Mouse (Mus musculus) embryonic facial prominence, embryonic 14.5 days (tissue): Measurements from ENCODE around the gene Hnrnpm. TPM values are rescaled to one million over a fixed set of nuclear protein-coding genes. Genes with fewer than 3 reads are reported as not detected.

Source experiments
- ATAC-seq: fragments of 200-750 bp; cut with Nextera tagmentation; 2 replicates; pipeline ENCODE4 v1.8.0; 2017; ENCODE audit warnings: low read depth, moderate number of reproducible peaks, moderate TSS enrichment
- DNase-seq: peaks from one replicate; pipeline ENCODE4 v3.0.0-alpha.2; 2015; ENCODE audit warnings: low spot score
- H3K27ac ChIP-seq: fragments of 300-500 bp; sonication (generic); replicated peaks from 2 replicates; pipeline ENCODE4 v1.5.1; 2014; ENCODE audit warnings: low read depth, mild to moderate bottlenecking, low read length, moderate library complexity
- H3K27me3 ChIP-seq: fragments of 300-500 bp; sonication (generic); replicated peaks from 2 replicates; pipeline ENCODE4 v1.6.1; 2014; ENCODE audit warnings: low read length; ENCODE audit not compliant: control insufficient read depth, insufficient read depth
- H3K36me3 ChIP-seq: fragments of 300-500 bp; sonication (generic); 2 replicates; pipeline ENCODE4 v1.6.1; 2014; ENCODE audit warnings: low read length, mixed read lengths; ENCODE audit not compliant: control insufficient read depth, insufficient read depth
- H3K4me1 ChIP-seq: fragments of 300-500 bp; sonication (generic); 2 replicates; pipeline ENCODE4 v1.6.1; 2014; ENCODE audit warnings: antibody characterized with exemption, low read length; ENCODE audit not compliant: control insufficient read depth, insufficient read depth
- H3K4me2 ChIP-seq: fragments of 300-500 bp; sonication (generic); 2 replicates; pipeline ENCODE4 v1.6.1; 2014; ENCODE audit warnings: low read depth, mild to moderate bottlenecking, low read length, moderate library complexity, mixed read lengths
- H3K4me3 ChIP-seq: fragments of 300-500 bp; sonication (generic); 2 replicates; pipeline ENCODE4 v1.5.1; 2014; ENCODE audit warnings: low read depth, mild to moderate bottlenecking, low read length
- H3K9ac ChIP-seq: fragments of 300-500 bp; sonication (generic); 2 replicates; pipeline ENCODE4 v1.6.1; 2014; ENCODE audit warnings: low read depth, mild to moderate bottlenecking, low read length, moderate library complexity, mixed read lengths
- H3K9me3 ChIP-seq: fragments of 300-500 bp; sonication (generic); 2 replicates; pipeline ENCODE4 v1.6.1; 2016; ENCODE audit warnings: low read length; ENCODE audit not compliant: control insufficient read depth
- WGBS: fragments of 180-500 bp; shearing (Covaris S2); extraction: QIAGEN DNeasy Blood & Tissue Kit; methylation state at CpG from one replicate; pipeline ENCODE4 v1.1.7; 2014; 5-methylcytosine and 5-hydroxymethylcytosine counted together
- polyA plus RNA-seq: library from polyadenylated mRNA; unstranded; fragments of >200 nt; fragmentation: Nextera tagmentation; extraction: Ambion mirVana; gene quantifications from 2 replicates; pipeline ENCODE4 v1.2.1, GENCODE M21; 2014

Hnrnpm gene
- polyA plus RNA-seq, 1 experiment from 2014 or later: 266 TPM

DNA sequence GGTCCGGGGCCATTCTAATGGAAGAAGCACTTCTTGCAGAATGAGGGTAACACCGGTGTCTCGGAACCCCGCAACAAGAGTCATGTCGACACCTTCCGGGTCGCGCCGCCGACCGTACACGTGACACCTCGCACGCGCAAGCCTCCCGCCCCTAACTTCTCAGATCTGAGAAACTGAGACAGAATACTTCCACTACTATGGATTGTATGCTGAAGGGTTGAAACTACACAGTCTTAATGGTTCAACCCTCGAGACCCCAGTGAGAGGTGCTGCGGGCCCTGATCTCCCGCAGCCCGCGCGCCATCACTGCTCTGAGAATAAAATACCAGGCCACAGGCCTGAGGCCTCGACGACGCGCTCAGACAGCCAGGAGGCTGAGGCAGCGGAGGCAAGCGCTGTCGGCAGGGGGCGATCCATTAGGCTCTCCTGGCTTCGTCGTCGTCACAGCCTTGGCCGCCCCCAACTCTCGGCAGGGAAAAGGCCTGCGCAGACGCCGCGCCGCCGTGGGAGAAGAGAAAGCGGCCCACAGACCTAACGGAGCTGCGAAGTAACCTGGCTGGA is 1.9 kb downstream of the Hnrnpm start:
- under 1% methylated on average over 37 of the region's 44 CpGs for WGBS
- Histone ChIP-seq H3K27me3 (no peaks in the 10 kb centered on the region), H3K27ac (peak overlapping the region; percentile 95), H3K4me2 (peak overlapping the region; percentile 69), H3K9me3 (no peaks in the 10 kb centered on the region), H3K9ac (peak overlapping the region; percentile 98), H3K4me1 (peaks cover 42% of the 10 kb centered on the region), H3K4me3 (peak overlapping the region; percentile 82), H3K36me3 (peaks cover 18% of the 10 kb centered on the region; the same call in 1 of the 2 replicates)
- ATAC-seq (peak; percentile 78), DNase-seq (peak; percentile 71)

GRCm38 (mm10) chr17:33681767-33682166 is 4.9 kb downstream of the Hnrnpm start:
- Histone ChIP-seq H3K9me3 (no peaks in the 10 kb centered on the region), H3K27ac (no peak overlapping the region), H3K4me2 (0 out of 2 replicates have a peak overlapping the region, but pooled peaks have one; percentile 1), H3K9ac (no peak overlapping the region), H3K4me3 (no peak overlapping the region), H3K36me3 (peaks cover 30% of the 10 kb centered on the region), H3K27me3 (no peaks in the 10 kb centered on the region), H3K4me1 (peaks cover 42% of the 10 kb centered on the region)
- no peak for ATAC-seq
- DNase-seq: no peak

GRCm38 (mm10) chr17:33678771-33679170 is 7.9 kb downstream of the Hnrnpm start:
- DNase-seq: no peak
- H3K27me3 ChIP-seq: no peaks in the 10 kb centered on the region
- no peak overlapping the region for H3K4me3 ChIP-seq
- ATAC-seq: no peak
- H3K9ac ChIP-seq: no peak overlapping the region
- no peak overlapping the region for H3K4me2 ChIP-seq
- H3K9me3 ChIP-seq: no peaks in the 10 kb centered on the region
- H3K4me1 ChIP-seq: peaks cover 37% of the 10 kb centered on the region
- peaks cover 50% of the 10 kb centered on the region for H3K36me3 ChIP-seq
- no peak overlapping the region for H3K27ac ChIP-seq

- Histone ChIP-seq H3K27ac (no peak overlapping the region), H3K36me3 (peaks cover 35% of the 10 kb centered on the region), H3K4me3 (no peak overlapping the region), H3K9me3 (no peaks in the 10 kb centered on the region), H3K27me3 (no peaks in the 10 kb centered on the region), H3K4me1 (peaks cover 10% of the 10 kb centered on the region; the same call in 1 of the 2 replicates), H3K4me2 (no peak overlapping the region), H3K9ac (no peak overlapping the region)
- ATAC-seq (no peak), DNase-seq (no peak)
- 94% methylated on average over 2 of the region's 2 CpGs for WGBS
Measured at GRCm38 (mm10) chr17:33676086-33676485, 10.6 kb downstream of the Hnrnpm start.

DNA sequence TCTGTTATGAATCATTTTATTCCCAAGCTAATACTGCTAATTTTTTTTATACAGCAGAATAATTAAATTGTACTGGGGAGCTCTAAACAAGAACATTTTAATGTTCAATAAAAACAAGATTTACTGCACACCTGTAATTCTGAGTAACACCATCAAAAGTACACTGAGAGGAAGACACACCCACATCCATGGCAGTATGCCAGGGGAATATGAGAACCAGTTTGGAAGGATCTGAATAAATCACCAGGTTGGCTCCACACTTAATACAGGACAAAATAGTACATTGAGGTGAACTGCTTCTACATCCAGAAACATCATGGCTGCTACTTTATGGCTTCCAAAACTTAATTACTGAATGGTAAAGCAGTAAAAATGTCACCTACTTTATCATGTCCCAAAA is 11.2 kb downstream of the Hnrnpm start:
- H3K4me2 ChIP-seq: no peak overlapping the region
- H3K4me3 ChIP-seq: no peak overlapping the region
- H3K4me1 ChIP-seq: peaks cover 6% of the 10 kb centered on the region; the same call in 1 of the 2 replicates
- no peaks in the 10 kb centered on the region for H3K9me3 ChIP-seq
- ATAC-seq (no peak), DNase-seq (peak; percentile 82)
- H3K27me3 ChIP-seq: no peaks in the 10 kb centered on the region
- H3K27ac ChIP-seq: no peak overlapping the region
- H3K9ac ChIP-seq: no peak overlapping the region
- peaks cover 36% of the 10 kb centered on the region for H3K36me3 ChIP-seq

DNA sequence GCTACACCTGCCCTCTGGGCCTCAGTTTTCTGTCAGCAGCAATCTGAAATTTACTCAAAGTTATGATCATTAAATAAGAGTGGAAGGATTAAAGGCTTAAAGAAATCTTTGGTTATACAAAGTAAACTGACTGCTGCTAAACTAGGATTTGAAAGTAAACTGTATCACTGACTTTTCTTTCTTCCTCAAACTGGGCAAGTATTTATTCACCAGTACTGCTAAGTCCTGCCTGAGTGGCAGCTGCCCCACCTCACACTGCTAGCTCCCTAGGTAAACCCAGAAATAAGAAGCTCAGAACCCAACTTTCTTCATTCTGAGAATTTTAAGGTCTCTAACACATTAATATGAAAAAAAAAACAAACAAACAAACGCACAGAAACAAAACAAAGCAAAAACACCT is 12.8 kb downstream of the Hnrnpm start:
- WGBS: 85% methylated on average over 1 of the region's 1 CpGs
- no peak for ATAC-seq

DNA sequence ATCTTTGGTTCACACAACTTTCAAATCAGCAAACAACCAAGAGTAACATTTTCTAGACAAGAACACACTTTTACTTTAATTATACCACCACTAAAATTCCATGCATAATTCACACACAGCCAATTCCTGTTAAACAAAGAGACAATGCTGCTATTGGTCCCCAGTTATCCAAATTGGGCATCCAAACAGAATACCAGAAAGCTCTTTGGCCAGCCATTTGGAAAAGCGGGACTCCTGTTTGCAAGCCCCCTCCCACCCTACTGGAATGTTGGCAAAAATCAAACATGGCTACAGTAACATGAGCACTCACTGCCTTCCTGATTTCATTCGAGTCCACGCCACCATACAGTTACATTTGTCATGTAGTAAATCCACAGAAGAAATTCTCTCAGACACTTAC is 17.0 kb downstream of the Hnrnpm start:
- H3K9ac ChIP-seq: no peak overlapping the region

More for the DNA sequence above, 12.8 kb downstream of the Hnrnpm start:
- Histone ChIP-seq H3K9me3 (no peaks in the 10 kb centered on the region), H3K4me3 (no peak overlapping the region), H3K27me3 (no peaks in the 10 kb centered on the region), H3K4me1 (peaks cover 6% of the 10 kb centered on the region; the same call in 1 of the 2 replicates), H3K27ac (no peak overlapping the region), H3K4me2 (no peak overlapping the region), H3K9ac (no peak overlapping the region), H3K36me3 (peaks cover 38% of the 10 kb centered on the region)
- DNase-seq: no peak

DNA sequence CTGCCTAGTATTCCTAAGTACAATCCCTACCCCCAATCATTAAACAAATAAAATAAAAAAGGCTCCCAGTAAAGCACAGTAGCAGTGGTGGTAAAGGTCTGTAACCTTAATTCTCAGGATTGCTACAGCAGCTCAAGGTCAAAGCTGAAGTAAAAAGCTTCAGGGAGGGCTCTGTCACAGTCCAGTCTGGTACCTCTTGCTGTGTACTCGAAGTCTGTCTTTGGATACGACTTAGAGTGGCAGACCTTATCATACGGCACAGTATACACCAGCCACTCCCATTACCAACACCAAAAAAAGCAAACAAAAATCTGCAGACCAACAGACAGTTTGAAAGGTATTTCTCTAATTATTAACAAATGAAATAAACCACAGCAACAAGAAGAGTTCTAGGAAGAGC is 19.8 kb downstream of the Hnrnpm start:
- 84% methylated on average over 3 of the region's 3 CpGs for WGBS
- Histone ChIP-seq H3K4me1 (0 out of 2 replicates have a peak, but pooled peaks cover 2% of the 10 kb centered on the region), H3K27me3 (no peaks in the 10 kb centered on the region), H3K27ac (no peak overlapping the region), H3K4me3 (no peak overlapping the region), H3K36me3 (peaks cover 73% of the 10 kb centered on the region), H3K9me3 (no peaks in the 10 kb centered on the region), H3K9ac (no peak overlapping the region), H3K4me2 (no peak overlapping the region)
- DNase-seq (no peak), ATAC-seq (no peak)

More for the DNA sequence above, 17.0 kb downstream of the Hnrnpm start:
- no peak for DNase-seq
- H3K4me2 ChIP-seq: no peak overlapping the region
- peaks cover 50% of the 10 kb centered on the region for H3K36me3 ChIP-seq
- no peak for ATAC-seq
- H3K27ac ChIP-seq: no peak overlapping the region
- H3K27me3 ChIP-seq: no peaks in the 10 kb centered on the region
- H3K4me3 ChIP-seq: no peak overlapping the region
- peaks cover 2% of the 10 kb centered on the region; the same call in 1 of the 2 replicates for H3K4me1 ChIP-seq
- no peaks in the 10 kb centered on the region for H3K9me3 ChIP-seq
- 85% methylated on average over 3 of the region's 3 CpGs for WGBS

DNA sequence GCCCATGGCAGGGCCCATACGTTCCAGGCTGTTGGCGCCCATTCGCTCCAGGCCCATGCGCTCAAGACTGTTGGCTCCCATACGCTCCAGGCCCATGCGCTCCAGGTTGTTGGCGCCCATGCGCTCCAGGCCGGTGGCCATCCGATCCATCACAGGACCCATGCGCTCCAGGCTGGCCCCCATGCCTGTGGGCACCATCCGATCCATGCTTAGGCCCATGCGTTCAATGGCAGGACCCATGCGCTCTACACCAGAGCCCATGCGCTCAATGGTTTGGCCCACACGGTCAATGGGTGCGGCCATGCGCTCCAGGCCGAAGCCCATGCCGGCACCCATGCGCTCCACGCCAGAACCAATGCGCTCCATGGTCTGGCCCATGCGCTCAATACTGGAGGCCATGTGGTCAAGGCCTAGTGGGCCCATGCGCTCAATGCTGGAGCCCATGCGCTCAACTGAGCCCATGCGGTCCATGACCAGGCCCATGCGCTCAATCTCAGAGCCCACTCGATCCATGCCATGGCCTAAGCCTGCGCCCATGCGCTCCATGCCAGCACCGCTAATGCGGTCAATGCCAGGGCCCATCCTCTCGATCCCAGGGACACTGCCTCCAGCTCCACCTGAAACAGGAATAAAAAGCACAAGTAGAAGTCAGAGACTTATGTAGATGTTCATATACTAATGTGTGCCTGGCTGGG is 36.7 kb downstream of the Hnrnpm start:
- Histone ChIP-seq H3K27ac (no peak overlapping the region), H3K9me3 (no peaks in the 10 kb centered on the region), H3K4me2 (no peak overlapping the region), H3K9ac (no peak overlapping the region), H3K4me1 (no peaks in the 10 kb centered on the region), H3K4me3 (no peak overlapping the region), H3K27me3 (no peaks in the 10 kb centered on the region), H3K36me3 (peaks cover 95% of the 10 kb centered on the region)
- 97% methylated on average over 34 of the region's 34 CpGs for WGBS
- no peak for DNase-seq
- ATAC-seq: peak; percentile 17
